Mouse (Mus musculus) bone marrow, adult 2 months (tissue): ENCODE measurements around the gene 3110082I17Rik.

Source experiments
- CTCF ChIP-seq: fragments of 200-500 bp; IDR thresholded peaks from 2 replicates; pipeline ENCODE4 v1.5.1; 2011; ENCODE audit warnings: low read length, control low read depth; ENCODE audit not compliant: control insufficient read depth, insufficient read depth
- POLR2A ChIP-seq: fragments of 200-500 bp; IDR thresholded peaks from 2 replicates; pipeline ENCODE4 v1.6.1; 2011; ENCODE audit warnings: low read depth, mild to moderate bottlenecking, control low read depth, low read length, borderline replicate concordance; ENCODE audit not compliant: control insufficient read depth

- TF ChIP-seq POLR2A, result no peak
- no peak for TF ChIP-seq CTCF
Measured at GRCm38 (mm10) chr5:139397359-139397916, 62.9 kb downstream of the 3110082I17Rik start.
